Mouse (Mus musculus): ENCODE results near the gene Olfr1061. TPM values are rescaled to one million over a fixed set of nuclear protein-coding genes. Genes with fewer than 3 reads are reported as not detected.
"Not testable (repeated sequence)": the region's sequence is repeated elsewhere in the genome, so short reads cannot be mapped to it uniquely, and the experiment has no call there.

The Olfr1061 gene
- polyA plus RNA-seq (2015; fragmentation: Nextera tagmentation; extraction: Ambion mirVana) = not detected in 2 replicates

DNA sequence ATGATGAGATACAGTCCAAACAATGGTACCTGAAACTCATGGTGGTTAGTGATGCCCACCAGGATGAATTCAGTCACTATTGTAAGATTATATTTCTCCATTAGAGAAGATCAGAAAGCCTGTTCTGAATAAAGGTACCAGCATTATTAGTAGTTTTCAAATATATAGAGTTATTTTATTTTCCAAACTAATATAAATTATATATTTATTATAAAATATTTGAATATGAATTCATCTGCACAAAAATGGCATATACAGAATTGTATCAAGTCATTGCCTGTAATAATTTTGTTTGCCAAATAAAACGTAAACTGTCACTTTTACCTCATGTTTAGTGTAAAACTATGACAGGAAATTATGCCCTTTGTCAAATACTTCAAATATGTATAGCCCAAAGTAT, at the start of gene Olfr1061:
TSS of gene Olfr1061 (minus strand) at position 101 of the 400 bp plus-strand sequence.
- Histone ChIP-seq H3K4me1 (replicated peaks; ENCODE audit: control insufficient read depth, insufficient read depth) (no peaks in the 10 kb centered on the region), H3K27ac (replicated peaks) (no peak within 1 kb of the TSS), H3K4me2 (replicated peaks; ENCODE audit: low read depth) (no peak within 1 kb of the TSS), H3K36me3 (ENCODE audit: control insufficient read depth, insufficient read depth, low read length) (no peaks in the 10 kb centered on the region), H3K9me3 (ENCODE audit: control insufficient read depth, low read length) (no peaks in the 10 kb centered on the region), H3K4me3 (ENCODE audit: low read depth, low read length) (no peak within 1 kb of the TSS), H3K9ac (ENCODE audit: low read length) (no peak within 1 kb of the TSS), H3K27me3 (ENCODE audit: control insufficient read depth, insufficient read depth, low read length) (no peaks in the 10 kb centered on the region)
- WGBS = 73% methylated on average over 1 of the region's 1 CpGs
- TF ChIP-seq EP300 (optimal IDR thresholded peaks at IDR 0.05) (no peak), CTCF (IDR thresholded peaks at IDR 0.05; ENCODE audit: low read depth) (no peak)
- ATAC-seq (ENCODE audit: low FRiP score, low TSS enrichment) (no peak), DNase-seq (ENCODE audit: low spot score) (no peak)

DNA sequence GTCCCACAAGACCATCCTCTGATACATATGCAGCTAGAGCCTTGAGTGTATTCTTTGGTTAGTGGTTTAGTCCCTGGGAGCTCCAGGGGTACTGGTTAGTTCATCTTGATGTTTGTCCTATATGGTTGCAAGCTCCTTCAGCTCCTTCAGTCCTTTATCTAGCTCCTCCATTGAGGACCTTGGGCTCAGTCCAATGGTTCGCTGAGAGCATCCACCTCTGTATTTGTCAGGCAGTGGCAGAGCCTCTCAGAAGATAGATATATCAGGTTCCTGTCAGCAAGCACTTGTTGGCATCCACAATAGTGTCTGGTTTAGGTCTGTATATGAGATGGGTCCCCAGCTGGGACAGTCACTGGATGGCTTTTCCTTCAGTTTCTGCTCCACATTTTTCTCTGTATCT, 46.6 kb upstream of the Olfr1061 start:
- H3K4me2 ChIP-seq (replicated peaks; ENCODE audit: low read depth) = no peak overlapping the region
- DNase-seq (ENCODE audit: low spot score) (no peak), ATAC-seq (ENCODE audit: low FRiP score, low TSS enrichment) (no peak)
- no peaks in the 10 kb centered on the region for H3K36me3 ChIP-seq (ENCODE audit: control insufficient read depth, insufficient read depth, low read length)
- no peak for TF ChIP-seq CTCF (IDR thresholded peaks at IDR 0.05; ENCODE audit: low read depth)
- no peak for TF ChIP-seq EP300 (optimal IDR thresholded peaks at IDR 0.05)
- H3K4me1 ChIP-seq (replicated peaks; ENCODE audit: control insufficient read depth, insufficient read depth) = no peaks in the 10 kb centered on the region
- no peaks in the 10 kb centered on the region for H3K27me3 ChIP-seq (ENCODE audit: control insufficient read depth, insufficient read depth, low read length)
- no peak overlapping the region for H3K27ac ChIP-seq (replicated peaks)
- H3K4me3 ChIP-seq (ENCODE audit: low read depth, low read length) = no peak overlapping the region
- H3K9me3 ChIP-seq (ENCODE audit: control insufficient read depth, low read length) = no peaks in the 10 kb centered on the region
- 77% methylated on average over 1 of the region's 1 CpGs for WGBS
- no peak overlapping the region for H3K9ac ChIP-seq (ENCODE audit: low read length)

- no peak for TF ChIP-seq EP300 (optimal IDR thresholded peaks at IDR 0.05)
- no peak for TF ChIP-seq CTCF (IDR thresholded peaks at IDR 0.05; ENCODE audit: low read depth)
- Histone ChIP-seq H3K4me1 (replicated peaks; ENCODE audit: control insufficient read depth, insufficient read depth) (no peaks in the 10 kb centered on the region), H3K4me3 (ENCODE audit: low read depth, low read length) (no peak within 1 kb of the TSS), H3K27me3 (ENCODE audit: control insufficient read depth, insufficient read depth, low read length) (no peaks in the 10 kb centered on the region), H3K27ac (replicated peaks) (no peak within 1 kb of the TSS), H3K9ac (ENCODE audit: low read length) (no peak within 1 kb of the TSS), H3K4me2 (replicated peaks; ENCODE audit: low read depth) (no peak within 1 kb of the TSS), H3K9me3 (ENCODE audit: control insufficient read depth, low read length) (no peaks in the 10 kb centered on the region), H3K36me3 (ENCODE audit: control insufficient read depth, insufficient read depth, low read length) (no peaks in the 10 kb centered on the region)
- 75% methylated on average over 1 of the region's 1 CpGs for WGBS
- DNase-seq (ENCODE audit: low spot score) (no peak), ATAC-seq (ENCODE audit: low FRiP score, low TSS enrichment) (no peak)
Observed at GRCm38 (mm10) chr2:86456169-86456568, 42.3 kb upstream of the Olfr1061 start, which contains the start of gene Olfr1066. Gene Olfr1066 (minus strand): TSS chr2:86456269.

DNA sequence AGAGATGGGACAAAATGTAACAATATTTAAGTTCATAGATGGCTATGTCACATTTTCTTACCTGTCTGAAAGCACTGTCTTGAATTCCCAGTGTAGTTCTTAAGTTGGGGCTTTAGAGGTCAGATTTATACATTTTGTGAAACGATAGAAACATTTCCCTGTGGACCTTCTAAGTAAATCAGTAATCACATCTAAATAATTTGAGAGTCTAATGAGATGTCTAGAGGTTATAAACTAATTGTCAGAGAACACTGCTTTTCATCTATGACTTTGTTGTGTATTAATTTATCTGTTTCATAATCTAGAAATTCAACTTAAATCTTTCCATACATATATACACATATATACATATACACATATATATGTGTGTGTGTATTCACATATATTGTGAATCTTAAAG, 36.6 kb upstream of the Olfr1061 start, which contains the start of gene Olfr1065:
TSS of gene Olfr1065 (minus strand) at position 101 of the 400 bp plus-strand sequence.
- not testable (repeated sequence) for H3K4me3 ChIP-seq (ENCODE audit: low read depth, low read length); H3K36me3 ChIP-seq (ENCODE audit: control insufficient read depth, insufficient read depth, low read length); H3K27ac ChIP-seq (replicated peaks); H3K4me2 ChIP-seq (replicated peaks; ENCODE audit: low read depth); H3K9me3 ChIP-seq (ENCODE audit: control insufficient read depth, low read length); ATAC-seq (ENCODE audit: low FRiP score, low TSS enrichment); DNase-seq (ENCODE audit: low spot score); H3K9ac ChIP-seq (ENCODE audit: low read length); H3K4me1 ChIP-seq (replicated peaks; ENCODE audit: control insufficient read depth, insufficient read depth); H3K27me3 ChIP-seq (ENCODE audit: control insufficient read depth, insufficient read depth, low read length)
- WGBS = no CpG with 5 or more reads among the region's 1 CpGs

- DNase-seq (ENCODE audit: low spot score); H3K36me3 ChIP-seq (ENCODE audit: control insufficient read depth, insufficient read depth, low read length); H3K4me2 ChIP-seq (replicated peaks; ENCODE audit: low read depth); H3K4me1 ChIP-seq (replicated peaks; ENCODE audit: control insufficient read depth, insufficient read depth); H3K9ac ChIP-seq (ENCODE audit: low read length); H3K27ac ChIP-seq (replicated peaks); H3K27me3 ChIP-seq (ENCODE audit: control insufficient read depth, insufficient read depth, low read length); H3K4me3 ChIP-seq (ENCODE audit: low read depth, low read length); ATAC-seq (ENCODE audit: low FRiP score, low TSS enrichment); H3K9me3 ChIP-seq (ENCODE audit: control insufficient read depth, low read length): not testable (repeated sequence)
- 62% methylated on average over 1 of the region's 1 CpGs for WGBS
Observed at GRCm38 (mm10) chr2:86442101-86442500, 28.3 kb upstream of the Olfr1061 start.

DNA sequence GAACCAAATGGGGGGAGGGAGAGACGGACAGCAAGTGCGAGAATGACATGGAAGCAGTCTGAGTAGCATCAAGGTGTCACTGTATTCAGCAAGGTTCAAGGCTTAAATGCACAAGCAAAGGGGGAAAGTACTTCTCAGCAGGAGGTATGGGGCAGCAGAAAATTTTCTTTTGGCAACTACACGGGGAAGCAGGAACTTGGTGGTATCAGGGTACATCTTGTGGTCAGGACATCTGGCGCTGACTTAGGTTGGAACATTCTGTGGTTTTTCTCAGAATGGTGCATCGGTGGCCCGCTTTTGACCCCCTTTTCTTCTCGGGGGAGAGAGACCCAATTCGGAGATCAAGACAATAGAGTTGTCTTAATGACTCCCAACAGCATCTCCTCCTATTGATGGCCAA, 14.7 kb upstream of the Olfr1061 start:
- not testable (repeated sequence) for H3K9ac ChIP-seq (ENCODE audit: low read length); H3K27me3 ChIP-seq (ENCODE audit: control insufficient read depth, insufficient read depth, low read length); H3K36me3 ChIP-seq (ENCODE audit: control insufficient read depth, insufficient read depth, low read length); H3K4me3 ChIP-seq (ENCODE audit: low read depth, low read length); H3K9me3 ChIP-seq (ENCODE audit: control insufficient read depth, low read length); ATAC-seq (ENCODE audit: low FRiP score, low TSS enrichment); H3K4me1 ChIP-seq (replicated peaks; ENCODE audit: control insufficient read depth, insufficient read depth); DNase-seq (ENCODE audit: low spot score); H3K4me2 ChIP-seq (replicated peaks; ENCODE audit: low read depth); H3K27ac ChIP-seq (replicated peaks)
- 88% methylated on average over 8 of the region's 8 CpGs for WGBS

DNA sequence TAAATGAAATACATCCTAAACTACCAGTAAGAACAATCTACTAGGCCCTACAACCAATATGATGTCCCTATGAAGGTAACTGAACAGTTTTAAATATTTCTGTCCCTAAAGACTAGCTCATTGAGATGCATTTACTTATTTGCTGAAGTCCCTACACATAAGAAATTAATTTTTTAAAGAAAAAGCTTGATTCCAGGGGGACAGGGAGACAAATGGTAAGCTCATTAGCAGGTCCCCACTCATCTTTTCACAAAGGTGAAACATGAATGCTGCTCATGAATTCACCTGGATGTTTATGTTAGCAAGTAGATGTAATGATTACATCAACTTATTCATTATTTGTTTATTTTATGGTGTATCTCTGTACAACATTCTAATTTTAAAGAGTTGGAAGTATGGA, 12.8 kb upstream of the Olfr1061 start, which contains the start of gene Olfr1062:
TSS of gene Olfr1062 (minus strand) at position 101 of the 400 bp plus-strand sequence.
- H3K9me3 ChIP-seq (ENCODE audit: control insufficient read depth, low read length); H3K27ac ChIP-seq (replicated peaks); DNase-seq (ENCODE audit: low spot score); H3K4me2 ChIP-seq (replicated peaks; ENCODE audit: low read depth); H3K9ac ChIP-seq (ENCODE audit: low read length); H3K27me3 ChIP-seq (ENCODE audit: control insufficient read depth, insufficient read depth, low read length); H3K4me1 ChIP-seq (replicated peaks; ENCODE audit: control insufficient read depth, insufficient read depth); H3K36me3 ChIP-seq (ENCODE audit: control insufficient read depth, insufficient read depth, low read length); H3K4me3 ChIP-seq (ENCODE audit: low read depth, low read length); ATAC-seq (ENCODE audit: low FRiP score, low TSS enrichment): not testable (repeated sequence)
